Mouse (Mus musculus) erythroblast, embryonic 14.5 days (primary cell): ENCODE measurements around the gene Slc25a25. TPM values are rescaled to one million over a fixed set of nuclear protein-coding genes. Genes with fewer than 3 reads are reported as not detected.

Experiments
- H3K27me3 ChIP-seq: 2 replicates; pipeline ENCODE4 v1.6.1; 2012; ENCODE audit warnings: inconsistent platforms; ENCODE audit not compliant: control insufficient read depth
- H3K36me3 ChIP-seq: 2 replicates; pipeline ENCODE4 v1.6.1; 2012; ENCODE audit warnings: mild to moderate bottlenecking, inconsistent platforms; ENCODE audit not compliant: control insufficient read depth
- H3K4me1 ChIP-seq: 2 replicates; pipeline ENCODE4 v1.6.1; 2012; ENCODE audit warnings: inconsistent platforms; ENCODE audit not compliant: control insufficient read depth
- H3K4me3 ChIP-seq: replicated peaks from 2 replicates; pipeline ENCODE3; 2012; ENCODE audit warnings: moderate library complexity, mild to moderate bottlenecking, inconsistent platforms
- H3K9me3 ChIP-seq: 2 replicates; pipeline ENCODE4 v1.6.1; 2012; ENCODE audit warnings: low read length, inconsistent platforms, mixed read lengths; ENCODE audit not compliant: control insufficient read depth
- GATA1 ChIP-seq: IDR thresholded peaks from 2 replicates; pipeline ENCODE4 v1.6.1; 2012; ENCODE audit warnings: low read length, inconsistent platforms, mixed read lengths
- TAL1 ChIP-seq: IDR thresholded peaks from 3 replicates; pipeline ENCODE4 v1.6.1; 2012; ENCODE audit warnings: low read length, inconsistent platforms, mixed read lengths
- polyA plus RNA-seq: library from polyadenylated mRNA; stranded (reverse); fragments of >175 nt; gene quantifications from 2 replicates; pipeline ENCODE4 v1.2.3, GENCODE M21; 2012

The Slc25a25 gene
- polyA plus RNA-seq, 1 experiment: 2.0 TPM

- Histone ChIP-seq H3K9me3 (no peaks in the 10 kb centered on the region), H3K36me3 (peaks cover 11% of the 10 kb centered on the region), H3K4me1 (peaks cover 10% of the 10 kb centered on the region), H3K27me3 (no peaks in the 10 kb centered on the region), H3K4me3 (no peak overlapping the region)
- TF ChIP-seq TAL1 (no peak), GATA1 (no peak)
Observed at GRCm38 (mm10) chr2:32438733-32439132, 12.5 kb downstream of the Slc25a25 start.

GRCm38 (mm10) chr2:32437612-32438166 is 13.6 kb downstream of the Slc25a25 start:
- Histone ChIP-seq H3K4me1 (peaks cover 6% of the 10 kb centered on the region), H3K36me3 (peaks cover 2% of the 10 kb centered on the region)
- TF ChIP-seq GATA1 (no peak), TAL1 (no peak)

GRCm38 (mm10) chr2:32436686-32437372 is 14.4 kb downstream of the Slc25a25 start:
- Histone ChIP-seq H3K9me3 (no peaks in the 10 kb centered on the region), H3K4me3 (no peak overlapping the region), H3K4me1 (peaks cover 6% of the 10 kb centered on the region), H3K36me3 (peaks cover 2% of the 10 kb centered on the region), H3K27me3 (no peaks in the 10 kb centered on the region)
- TF ChIP-seq GATA1 (no peak), TAL1 (no peak)

More at GRCm38 (mm10) chr2:32437612-32438166, 13.6 kb downstream of the Slc25a25 start:
- Histone ChIP-seq H3K9me3 (no peaks in the 10 kb centered on the region), H3K4me3 (no peak overlapping the region), H3K27me3 (no peaks in the 10 kb centered on the region)

- no peaks in the 10 kb centered on the region for H3K9me3 ChIP-seq
- no peaks in the 10 kb centered on the region for H3K36me3 ChIP-seq
- peaks cover 30% of the 10 kb centered on the region for H3K4me1 ChIP-seq
- no peaks in the 10 kb centered on the region for H3K27me3 ChIP-seq
- no peak overlapping the region for H3K4me3 ChIP-seq
- TF ChIP-seq TAL1 (no peak), GATA1 (no peak)
Observed at GRCm38 (mm10) chr2:32430701-32431676, 20.3 kb downstream of the Slc25a25 start.

GRCm38 (mm10) chr2:32429215-32429891 is 21.9 kb downstream of the Slc25a25 start:
- TF ChIP-seq TAL1 (no peak), GATA1 (no peak)
- no peaks in the 10 kb centered on the region for H3K9me3 ChIP-seq
- peaks cover 42% of the 10 kb centered on the region for H3K4me1 ChIP-seq
- H3K36me3 ChIP-seq: no peaks in the 10 kb centered on the region
- H3K4me3 ChIP-seq: no peak overlapping the region
- H3K27me3 ChIP-seq: no peaks in the 10 kb centered on the region

GRCm38 (mm10) chr2:32428262-32428722 is 23.0 kb downstream of the Slc25a25 start:
- H3K9me3 ChIP-seq: no peaks in the 10 kb centered on the region
- H3K4me1 ChIP-seq: peaks cover 49% of the 10 kb centered on the region
- H3K4me3 ChIP-seq: no peak overlapping the region

GRCm38 (mm10) chr2:32427720-32428119 is 23.5 kb downstream of the Slc25a25 start:
- Histone ChIP-seq H3K9me3 (no peaks in the 10 kb centered on the region), H3K4me1 (peaks cover 55% of the 10 kb centered on the region), H3K27me3 (no peaks in the 10 kb centered on the region), H3K36me3 (no peaks in the 10 kb centered on the region), H3K4me3 (no peak overlapping the region)
- no peak for TF ChIP-seq TAL1
- no peak for TF ChIP-seq GATA1

More at GRCm38 (mm10) chr2:32428262-32428722, 23.0 kb downstream of the Slc25a25 start:
- TF ChIP-seq GATA1 (no peak), TAL1 (no peak)
- H3K36me3 ChIP-seq: no peaks in the 10 kb centered on the region
- H3K27me3 ChIP-seq: no peaks in the 10 kb centered on the region

- TF ChIP-seq TAL1 (no peak), GATA1 (no peak)
- Histone ChIP-seq H3K27me3 (no peaks in the 10 kb centered on the region), H3K4me1 (peaks cover 59% of the 10 kb centered on the region), H3K4me3 (no peak overlapping the region), H3K9me3 (no peaks in the 10 kb centered on the region), H3K36me3 (peaks cover 1% of the 10 kb centered on the region)
Observed at GRCm38 (mm10) chr2:32426141-32426540, 25.1 kb downstream of the Slc25a25 start.
